Mouse (Mus musculus): ENCODE measurements around the gene Ddb2.

DNA sequence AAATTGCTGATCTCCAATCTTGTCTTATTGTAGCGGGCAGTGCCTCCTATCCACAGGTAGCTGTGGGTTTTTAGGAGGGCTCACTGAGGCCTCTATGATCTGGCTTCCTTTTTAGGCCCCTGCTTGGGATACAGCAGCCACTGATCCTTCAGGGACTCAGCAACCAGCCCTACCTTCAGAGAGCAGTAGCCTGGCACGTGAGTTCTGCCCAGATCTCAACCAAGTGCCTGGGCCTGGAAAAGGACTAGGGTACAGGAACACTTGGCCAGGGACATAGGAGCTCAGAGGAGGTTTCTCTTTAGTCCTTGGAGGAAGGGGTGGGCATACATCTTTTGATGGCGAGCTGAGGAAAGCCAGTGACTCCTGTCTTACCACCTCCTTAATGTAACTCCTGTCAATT lies 31.3 kb upstream of the Ddb2 start:
- TF ChIP-seq POLR2A (IDR thresholded peaks at IDR 0.05; ENCODE audit: low read depth, low read length) (no peak), CTCF (IDR thresholded peaks at IDR 0.05; ENCODE audit: borderline replicate concordance, insufficient read depth, low read length) (no peak)

Measured in embryonic fibroblast, embryonic 13.5 days (primary cell).